Mouse (Mus musculus) adrenal gland, adult 8-10 months (tissue): ENCODE measurements at regions not wholly inside any gene's neighbourhood (a gene's known extent, or its start where the extent isn't known, plus 50 kb on each side); places are given as distances from the start of the nearest gene placed in this dataset.

Source experiments
- DNase-seq: peaks from one replicate; pipeline ENCODE4 v3.0.0; 2022

DNA sequence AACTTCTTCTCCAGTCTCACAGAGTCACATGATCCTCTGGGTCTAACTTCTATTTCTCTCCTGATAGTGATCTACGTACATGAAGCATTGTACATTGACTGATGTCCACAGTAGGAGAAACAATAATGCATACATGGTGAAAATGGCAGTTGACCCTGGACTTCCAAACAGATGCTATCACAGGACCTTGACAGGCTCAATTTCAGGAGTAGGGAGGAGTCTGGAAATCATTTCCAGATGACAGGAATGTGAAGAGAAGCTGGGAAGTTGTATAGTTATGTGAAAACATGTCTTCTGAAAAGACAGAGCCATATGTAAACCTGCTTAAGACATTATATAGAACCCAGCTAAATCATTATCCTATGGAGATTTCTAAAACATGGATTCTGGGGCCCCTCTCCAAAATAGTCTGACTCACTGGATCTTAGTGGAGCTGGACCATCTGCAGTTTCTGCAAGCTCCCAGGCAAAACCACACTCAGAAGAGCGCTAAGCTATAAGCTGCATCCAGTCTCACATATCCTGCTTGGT, 322.3 kb upstream of the Ldb2 start:
- no peak for DNase-seq

DNA sequence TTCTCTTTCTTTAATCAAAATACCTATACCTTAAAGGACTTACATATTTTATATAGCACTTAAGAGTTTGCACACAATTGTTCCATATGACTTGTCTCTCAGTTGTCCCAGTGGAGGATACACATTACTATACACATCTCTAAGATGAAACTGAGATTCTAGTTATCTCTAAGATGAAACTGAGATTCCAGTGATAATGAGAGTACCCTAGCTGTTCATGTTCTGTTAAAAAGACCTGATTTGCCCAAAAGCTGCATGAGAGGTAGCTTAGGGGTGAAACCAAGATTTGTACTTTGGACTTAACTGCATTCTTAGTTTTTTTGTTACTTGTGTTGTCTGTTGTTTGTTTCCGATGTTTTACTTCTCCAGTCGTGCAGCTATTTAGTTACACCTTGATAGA, 320.3 kb upstream of the Ldb2 start:
- no peak for DNase-seq

DNA sequence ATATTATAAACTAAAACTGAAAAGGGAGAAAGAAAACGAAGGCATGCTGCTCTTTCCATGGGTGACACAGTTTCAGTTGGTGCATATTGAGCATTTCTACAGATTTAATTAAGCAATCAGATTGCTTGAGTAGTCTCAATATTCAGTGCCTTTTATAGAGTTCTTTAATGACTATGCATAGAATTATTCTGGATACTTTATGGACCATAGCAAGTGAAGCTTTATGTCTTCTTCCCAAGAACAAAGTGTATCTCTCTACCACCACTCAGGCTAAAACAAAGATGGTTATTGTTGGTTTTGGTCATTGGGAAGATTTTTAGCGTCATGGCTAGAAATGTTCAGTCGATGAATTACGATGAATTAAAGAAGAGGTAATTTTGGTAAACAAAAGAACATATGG, 311.8 kb upstream of the Ldb2 start:
- DNase-seq = no peak

DNA sequence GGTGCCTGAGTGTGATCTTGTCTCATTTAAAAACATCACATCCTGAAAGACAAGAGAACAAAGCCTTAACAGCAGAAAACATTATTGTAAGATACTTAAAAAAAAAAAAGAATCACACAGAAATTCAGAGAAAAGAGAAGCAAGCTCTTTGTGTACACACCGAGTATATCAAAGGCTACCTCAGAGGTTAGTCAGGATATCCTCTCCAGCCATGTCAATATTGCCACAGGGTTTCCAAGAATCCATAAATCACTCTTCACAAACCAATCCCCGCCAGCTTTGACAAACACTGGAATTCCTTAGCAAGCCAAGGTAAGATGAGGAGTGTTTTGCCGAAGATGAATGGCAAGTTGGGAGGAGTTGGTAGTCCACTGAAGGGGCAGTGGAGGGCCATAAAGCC, 311.3 kb upstream of the Ldb2 start:
- DNase-seq = no peak

DNA sequence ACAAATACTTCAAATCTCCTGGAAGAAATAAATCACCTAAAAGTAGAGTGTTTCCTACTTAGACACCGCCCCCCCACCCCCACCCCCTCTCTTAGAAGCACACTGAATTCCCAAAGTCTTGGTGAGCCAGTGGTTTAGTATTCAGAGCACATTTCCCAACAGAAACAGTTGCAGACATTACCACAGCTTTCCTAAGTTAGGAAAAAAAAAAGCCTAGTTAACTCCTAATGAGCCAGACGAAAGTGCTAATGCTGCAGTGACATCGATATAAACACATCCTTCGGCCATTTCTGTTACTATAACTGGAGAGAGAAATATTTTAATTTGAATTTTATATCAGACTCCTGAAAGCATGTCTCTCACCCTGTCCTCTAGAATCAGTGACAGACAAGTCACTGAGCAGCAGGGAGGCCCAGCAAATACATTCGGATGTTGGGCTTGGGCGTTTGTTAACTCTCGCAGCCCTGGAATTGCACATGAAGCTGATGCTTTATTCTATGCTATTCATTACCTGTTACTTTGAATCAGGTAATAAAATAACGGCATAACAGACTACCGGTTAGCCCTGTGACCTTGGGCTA, 305.8 kb upstream of the Ldb2 start:
- DNase-seq = no peak

DNA sequence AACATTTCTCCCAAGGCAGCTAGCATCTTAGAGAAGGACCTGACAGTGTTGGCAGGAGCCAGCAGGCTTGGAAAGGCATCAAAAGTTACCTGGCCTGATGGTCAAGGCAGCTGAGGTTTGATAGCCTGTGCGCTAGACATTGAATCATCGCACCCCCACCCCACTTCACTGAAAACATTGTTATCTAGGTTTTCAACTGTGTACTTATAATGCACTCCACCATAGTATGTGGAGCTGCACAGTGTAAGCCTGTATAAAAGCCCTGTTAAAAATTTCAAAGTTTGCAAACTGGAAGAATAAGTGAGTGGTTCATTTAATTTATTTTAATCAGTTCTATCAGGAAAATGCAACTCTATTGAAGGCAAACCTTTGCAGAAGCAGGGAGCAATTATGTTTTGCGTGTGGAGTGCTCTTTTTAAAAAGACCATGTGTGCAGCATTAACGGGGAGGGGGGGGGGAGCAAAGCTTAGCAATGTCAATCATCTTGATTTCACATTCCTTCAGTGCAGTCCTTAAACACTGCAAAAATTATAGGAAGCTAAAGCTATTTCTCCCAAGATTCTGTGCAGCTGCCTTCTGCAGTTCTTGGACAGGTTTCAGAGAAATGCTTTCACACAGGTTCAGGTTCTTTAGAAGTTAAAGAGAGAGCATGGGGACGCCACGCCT, 304.4 kb upstream of the Ldb2 start:
- DNase-seq = no peak

DNA sequence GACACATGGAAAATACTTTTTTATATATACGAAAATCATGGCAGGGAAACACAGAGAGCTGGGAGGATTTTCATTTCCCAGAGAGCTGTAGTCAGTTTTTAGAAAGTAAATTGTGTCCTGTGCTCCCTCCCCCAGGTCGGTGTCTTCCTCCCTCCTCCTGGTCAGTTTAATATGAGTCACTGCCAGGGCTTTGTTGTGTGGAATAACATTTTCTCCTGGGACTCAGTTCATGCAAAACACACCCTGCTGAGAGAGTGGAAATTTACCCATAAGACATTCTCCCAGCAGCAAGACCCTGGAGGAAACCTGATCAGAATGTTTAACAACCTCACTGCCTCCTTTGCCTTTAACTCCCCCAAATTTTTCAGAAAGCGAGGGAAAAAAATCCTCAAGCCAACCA, 303.2 kb upstream of the Ldb2 start:
- DNase-seq = no peak

DNA sequence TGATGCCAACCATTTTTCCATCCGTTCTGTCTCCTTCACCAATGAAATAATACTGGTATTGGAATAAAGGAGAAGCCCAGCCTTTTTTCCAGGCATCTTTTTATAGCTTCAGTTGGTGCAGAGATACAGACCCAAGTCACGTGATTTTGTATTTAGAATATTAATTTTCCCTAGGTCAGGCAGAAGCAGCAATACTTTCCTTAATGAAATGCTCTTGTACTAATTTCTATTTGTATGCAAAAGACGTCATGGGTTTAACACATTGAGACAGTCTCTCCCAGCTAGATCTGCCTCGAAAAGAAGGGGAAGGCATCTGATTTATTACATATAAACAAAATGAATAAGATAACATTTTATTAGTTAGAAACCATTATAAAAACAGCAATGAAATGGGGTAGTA, 302.3 kb upstream of the Ldb2 start:
- no peak for DNase-seq

DNA sequence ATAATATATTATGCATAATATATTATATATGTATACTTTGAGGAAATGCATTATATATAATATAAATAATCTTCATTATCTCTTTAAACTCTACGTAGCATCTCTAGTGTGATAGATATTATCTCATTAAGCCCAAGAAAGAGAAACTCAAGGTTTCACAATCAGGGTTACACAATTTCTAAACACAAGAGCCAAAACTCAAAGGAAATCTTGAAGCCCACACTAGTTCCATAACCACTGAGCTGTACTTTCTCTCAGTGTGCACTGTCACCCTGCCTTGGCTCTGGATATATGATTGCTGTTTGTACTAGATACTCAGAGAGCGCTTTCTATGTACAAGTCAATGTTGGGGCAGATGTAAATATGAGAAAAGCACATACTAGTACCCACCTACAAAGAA, 299.6 kb upstream of the Ldb2 start:
- no peak for DNase-seq

DNA sequence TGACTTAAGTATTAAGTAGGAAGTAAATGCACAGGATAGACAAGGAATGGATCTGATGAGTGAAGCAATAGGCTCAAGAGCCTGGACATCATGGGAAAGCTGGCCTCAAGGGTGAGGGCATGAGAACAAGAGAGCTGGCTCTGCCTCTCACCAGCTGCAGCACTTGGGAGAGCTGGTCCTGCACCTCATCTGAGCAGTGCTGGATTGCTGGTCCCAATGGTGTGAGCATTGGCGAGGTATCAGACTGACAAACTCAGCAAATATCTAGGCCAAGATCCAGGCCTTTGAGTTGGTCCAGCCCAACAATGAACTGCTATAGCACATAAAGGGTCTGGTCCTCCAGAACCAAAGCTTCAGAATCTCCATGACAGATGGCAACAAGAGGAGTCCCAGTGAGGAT, 298.5 kb upstream of the Ldb2 start:
- no peak for DNase-seq

DNA sequence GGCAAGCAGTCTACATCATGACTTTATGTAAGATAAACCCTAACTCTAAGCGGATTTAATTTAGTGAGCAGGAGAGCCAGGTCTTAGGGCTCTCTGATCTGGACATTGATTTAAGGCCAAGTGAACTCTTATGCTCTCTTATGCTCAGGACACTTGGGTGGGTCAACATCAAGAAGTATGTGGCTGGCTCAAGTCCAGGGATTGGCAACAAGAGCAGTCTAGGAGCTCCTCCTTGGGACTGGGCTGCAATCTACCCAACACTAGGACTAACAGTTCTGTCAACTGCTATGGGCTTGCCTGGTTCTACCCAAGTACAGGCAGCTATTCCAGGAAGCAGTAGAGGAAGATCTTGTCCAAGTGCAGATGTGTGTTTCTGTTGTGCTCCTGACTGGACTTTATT, 285.3 kb upstream of the Ldb2 start:
- DNase-seq = no peak

DNA sequence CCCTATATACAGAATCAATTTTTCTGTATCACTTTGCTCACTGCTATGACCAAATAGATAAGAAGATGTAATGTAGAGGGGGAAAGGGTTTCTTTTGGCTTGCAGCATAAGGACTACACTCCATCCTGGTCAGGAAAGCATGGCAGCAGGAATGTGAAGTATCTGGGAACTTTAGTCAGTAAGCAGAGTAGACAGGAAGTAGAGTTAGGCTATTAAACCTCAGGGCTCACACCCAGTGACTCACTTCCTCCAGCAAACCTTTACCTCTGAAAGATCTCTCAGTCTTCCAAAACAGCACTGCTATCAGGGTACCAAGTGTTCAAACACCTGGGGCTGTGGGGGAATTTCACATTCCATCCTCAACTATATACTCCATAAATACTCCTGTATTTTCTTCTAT, 283.1 kb upstream of the Ldb2 start:
- DNase-seq = no peak

DNA sequence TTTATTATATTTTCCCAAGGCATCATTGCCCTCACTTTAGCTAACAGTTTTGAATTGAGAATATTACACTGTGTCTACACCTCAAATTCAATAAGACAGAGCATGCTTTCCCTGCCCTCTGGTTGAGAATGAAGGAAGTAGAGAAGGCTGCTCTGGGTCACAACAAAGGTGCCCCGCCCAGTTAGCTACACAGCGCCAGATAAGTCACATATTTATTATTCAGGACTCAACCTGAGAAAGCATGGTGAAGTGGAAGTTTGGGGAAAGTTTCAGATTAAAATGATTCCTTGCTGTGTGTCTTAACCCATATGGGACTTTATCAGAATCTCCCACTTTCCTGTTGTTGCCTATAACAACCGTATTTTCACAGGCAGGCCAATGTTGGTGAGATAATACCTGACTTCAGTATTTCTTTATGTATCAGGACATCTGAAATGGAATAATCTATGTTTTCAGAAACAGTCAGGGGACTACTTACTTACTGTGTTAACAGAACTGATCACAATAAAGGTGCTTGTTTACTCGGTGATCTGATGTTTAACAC, 276.9 kb upstream of the Ldb2 start:
- DNase-seq = no peak

DNA sequence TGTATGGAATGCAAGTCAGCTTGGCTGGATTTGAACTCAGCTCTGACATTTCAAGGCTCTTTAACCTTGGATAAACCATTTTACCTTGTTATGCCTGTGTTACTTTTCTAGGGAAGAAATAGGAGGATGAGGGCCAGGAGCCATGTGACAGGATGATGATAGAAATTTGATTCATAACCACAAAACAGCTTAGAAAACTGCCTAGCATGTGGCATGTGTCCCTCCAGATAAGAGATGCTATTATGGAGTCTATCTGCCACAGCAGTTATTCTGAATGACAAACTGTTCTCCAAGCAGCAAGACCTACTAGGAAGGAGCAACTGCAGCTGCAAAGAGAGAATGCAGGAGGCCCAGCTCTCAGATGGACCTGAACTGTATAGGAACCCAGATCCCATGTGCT, 275.7 kb upstream of the Ldb2 start:
- DNase-seq = no peak

DNA sequence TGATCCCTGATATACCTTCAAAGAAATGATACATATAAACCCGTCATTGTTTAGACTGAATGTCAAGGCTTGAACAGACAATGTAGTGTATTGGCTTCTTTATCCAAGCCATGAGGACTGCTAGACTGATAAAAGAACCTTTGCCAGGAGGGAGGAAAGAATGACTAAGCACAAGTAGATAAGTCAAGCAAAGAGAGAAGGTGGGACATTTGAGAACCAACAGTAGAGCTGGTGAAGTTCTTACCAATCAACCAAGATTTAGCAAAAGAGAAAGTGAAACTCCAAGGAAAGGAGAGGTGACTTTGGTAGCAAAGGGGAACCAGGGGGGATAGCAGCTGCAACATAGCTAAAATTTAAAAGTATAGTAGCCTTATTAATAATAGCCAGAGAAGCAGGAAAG, 273.0 kb upstream of the Ldb2 start:
- DNase-seq = no peak

DNA sequence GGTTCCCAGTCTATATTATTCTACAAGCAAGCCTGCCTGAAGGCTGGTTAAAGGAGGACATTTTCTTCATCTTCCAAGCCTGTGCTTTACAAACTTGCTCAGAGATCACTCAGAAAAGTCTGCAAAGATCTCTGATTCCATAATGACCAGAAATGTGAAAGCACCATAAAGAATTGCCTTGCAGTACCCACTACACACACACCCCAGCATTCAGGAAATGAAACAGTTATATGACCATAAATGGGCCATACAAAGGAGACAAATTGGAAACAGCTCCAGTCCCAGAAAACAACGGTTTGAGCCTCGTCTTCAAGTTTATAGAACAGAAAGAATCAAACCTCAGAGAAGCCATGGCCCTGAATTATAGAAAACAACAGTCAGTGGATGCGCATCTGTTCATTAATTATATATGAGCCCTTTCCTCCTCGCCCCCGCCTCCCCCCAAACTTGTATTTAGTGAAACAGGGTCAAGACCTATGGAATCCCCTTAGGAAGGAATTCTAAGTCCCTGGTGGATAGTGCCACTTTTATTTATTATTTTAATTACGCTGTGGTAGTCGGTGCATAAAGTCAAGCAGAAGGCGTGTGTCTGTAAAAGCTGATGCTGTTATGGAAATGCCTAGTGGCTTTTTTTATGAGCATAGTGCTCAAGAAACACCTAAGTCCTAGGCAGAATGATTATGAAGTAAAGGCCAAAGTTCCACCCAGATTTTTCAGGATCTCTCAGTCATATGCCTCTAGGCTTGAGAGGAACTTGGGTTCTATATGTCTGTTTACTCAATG, 266.6 kb upstream of the Ldb2 start:
- no peak for DNase-seq

DNA sequence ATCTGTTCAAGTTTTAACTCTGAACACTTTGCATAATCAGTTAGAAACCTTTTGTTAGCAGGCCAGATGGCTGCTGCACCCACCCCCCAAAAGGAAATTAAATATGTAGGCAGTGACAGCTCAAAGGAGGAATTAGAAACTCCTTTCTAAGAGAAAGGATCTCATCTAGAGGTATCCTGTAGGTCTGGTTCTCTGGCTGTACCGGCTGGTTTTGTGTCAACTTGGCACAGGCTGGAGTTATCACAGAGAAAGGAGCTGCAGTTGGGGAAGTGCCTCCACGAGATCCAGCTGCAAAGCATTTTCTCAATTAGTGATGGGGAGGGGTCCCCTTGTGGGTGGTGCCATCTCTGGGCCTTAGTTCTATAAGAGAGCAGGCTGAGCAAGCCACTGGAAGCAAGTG, 263.1 kb upstream of the Ldb2 start:
- DNase-seq = no peak

DNA sequence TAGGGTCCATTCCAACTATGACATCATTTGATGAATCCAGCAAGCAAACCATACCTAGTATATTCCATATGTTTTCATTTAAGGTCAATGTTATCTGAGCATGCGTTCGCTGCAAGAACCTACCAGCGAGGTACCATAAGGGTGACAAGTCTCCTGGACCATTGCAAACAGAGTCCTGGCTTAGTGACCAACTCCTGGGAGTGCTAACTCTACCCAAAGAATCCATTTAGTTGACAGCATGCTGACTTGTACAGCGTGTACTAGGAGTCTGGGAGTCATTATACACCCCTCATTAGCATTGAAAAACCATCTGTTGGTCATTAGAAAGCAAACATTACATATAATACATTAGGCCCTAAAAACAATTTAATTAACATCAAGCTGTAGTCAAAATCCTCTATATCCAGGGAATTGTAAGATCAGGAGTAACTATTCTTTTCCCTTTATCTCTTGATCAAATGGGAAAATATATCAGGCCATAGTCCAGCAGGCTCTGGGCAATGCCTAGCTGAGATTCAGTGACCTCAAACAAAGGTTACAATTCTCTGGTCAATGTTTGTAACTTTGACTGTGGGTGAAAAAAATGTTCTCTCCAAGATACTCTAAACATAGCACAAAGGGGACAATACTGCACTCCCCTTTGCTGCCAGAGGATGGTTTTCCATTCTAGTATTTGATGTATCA, 255.9 kb upstream of the Ldb2 start:
- no peak for DNase-seq

DNA sequence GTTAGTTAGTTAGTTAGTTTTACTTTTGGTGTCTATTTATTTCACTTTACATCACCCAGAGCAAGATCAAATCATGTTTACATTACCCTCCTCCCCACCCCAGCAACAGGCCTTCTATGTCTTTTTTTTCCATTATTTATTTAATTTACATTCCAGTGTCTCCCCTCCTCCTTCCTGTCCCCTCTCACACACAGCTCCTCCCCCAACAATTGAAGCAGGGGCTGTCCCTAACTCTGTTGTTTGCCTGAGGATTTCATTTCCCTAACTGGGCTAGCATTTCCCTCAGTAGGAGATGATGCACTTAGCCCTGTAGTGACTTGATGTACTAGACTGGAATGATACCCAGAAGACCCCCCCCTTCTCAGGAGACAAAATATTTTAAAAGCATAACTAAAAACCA, 249.9 kb upstream of the Ldb2 start:
- DNase-seq = no peak

DNA sequence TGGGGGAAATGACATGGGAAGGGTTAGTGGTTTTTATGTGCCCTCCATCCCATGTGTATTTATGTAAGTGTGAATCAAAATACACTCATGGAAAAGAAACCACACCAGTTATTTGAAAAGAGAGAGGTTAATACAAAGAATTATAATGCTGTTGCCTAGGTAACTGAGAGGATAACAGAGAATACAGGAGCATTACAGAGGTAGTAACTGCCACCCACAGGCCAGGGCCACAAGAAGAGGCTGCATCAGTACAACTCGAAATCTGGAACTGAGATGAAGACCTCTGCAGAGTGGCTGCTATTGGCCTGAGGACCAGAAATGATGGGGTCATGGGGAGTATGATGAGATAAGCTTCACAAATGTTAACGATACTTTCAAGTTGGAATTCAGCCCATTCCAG, 243.4 kb upstream of the Ldb2 start:
- DNase-seq = no peak

DNA sequence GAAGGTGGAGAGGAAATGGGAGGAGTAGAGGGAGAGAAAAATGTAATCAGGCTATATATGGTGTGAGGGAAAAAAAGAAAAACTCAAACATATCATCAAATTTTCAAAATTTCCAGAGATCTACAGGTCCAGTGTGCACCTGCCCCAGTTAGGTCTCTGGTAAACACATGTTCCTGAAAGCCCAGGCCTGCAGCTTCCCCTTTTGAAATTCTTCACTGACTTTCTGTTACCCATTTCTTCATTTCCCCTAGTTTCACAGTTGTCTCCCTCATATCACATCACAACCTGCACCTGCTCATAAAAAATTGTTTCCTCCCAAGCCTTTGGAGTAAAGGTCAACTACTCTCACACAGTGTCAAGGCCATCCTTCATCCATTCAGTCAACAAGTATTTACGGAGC, 236.9 kb upstream of the Ldb2 start:
- DNase-seq = no peak

DNA sequence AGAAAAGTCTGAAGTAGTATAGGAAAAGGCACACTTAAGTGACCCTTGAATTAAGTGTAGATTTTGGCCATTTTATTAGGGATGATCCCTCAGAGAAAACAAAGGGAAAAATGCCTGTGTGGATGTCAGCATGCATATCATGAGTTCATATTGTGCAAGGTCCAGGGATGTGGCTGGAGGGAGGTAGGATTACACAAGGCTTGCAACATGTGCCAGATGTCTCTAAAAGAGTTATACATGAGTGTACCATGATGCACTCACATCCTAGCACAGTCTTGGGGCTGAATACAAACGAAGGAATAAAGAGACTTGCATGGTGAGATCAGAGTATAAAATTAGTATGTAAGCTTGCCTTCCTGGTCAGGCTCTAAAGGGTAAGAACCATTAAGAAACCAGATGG, 233.7 kb upstream of the Ldb2 start:
- no peak for DNase-seq

DNA sequence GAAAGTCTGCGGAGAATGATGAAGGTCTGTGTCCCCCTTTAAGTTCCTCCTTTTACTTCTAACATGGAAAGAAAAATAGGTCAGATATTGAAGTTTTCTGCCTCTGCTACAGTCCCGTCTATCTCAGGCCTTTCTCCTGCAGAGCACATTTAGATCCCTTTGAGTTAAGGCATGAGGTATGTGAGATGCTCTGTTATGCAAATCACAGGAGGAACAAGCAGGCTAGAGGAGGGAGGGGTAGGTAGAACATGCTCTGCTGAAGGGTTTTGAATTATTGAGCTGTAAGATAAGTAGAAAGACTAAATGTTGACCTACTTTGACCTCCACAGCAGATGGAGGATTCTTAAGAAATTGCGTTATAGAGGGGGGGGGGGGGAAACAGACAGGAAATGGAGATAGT, 228.4 kb upstream of the Ldb2 start:
- DNase-seq = no peak
